Mouse (Mus musculus): ENCODE measurements around the gene 4930435E12Rik.

Gene 4930435E12Rik

GRCm38 (mm10) chr16:38769529-38769928 is 59.0 kb downstream of the 4930435E12Rik start:
- no peak for DNase-seq (ENCODE audit: low spot score in 2 of 2)

DNA sequence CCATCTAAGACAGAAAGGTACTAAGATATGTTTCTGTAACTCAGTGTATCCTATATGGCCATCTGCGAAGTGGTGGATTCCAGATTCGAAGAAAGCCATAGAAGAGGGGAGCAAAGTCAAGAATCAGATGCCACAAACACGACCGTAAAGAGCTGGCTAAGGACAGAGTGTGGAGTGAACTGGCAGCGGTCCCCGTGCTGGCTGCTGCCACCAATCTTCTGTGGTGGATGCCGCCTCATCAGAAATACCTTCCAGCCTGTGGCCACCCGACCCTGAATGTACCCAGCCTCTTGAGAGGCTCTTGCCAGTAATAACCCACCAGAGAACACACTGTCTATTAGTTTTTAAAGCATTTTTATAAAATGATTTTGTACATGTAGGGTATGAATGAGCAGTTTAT is 60.2 kb downstream of the 4930435E12Rik start:
- DNase-seq (ENCODE audit: low spot score in 2 of 2), result no peak

DNA sequence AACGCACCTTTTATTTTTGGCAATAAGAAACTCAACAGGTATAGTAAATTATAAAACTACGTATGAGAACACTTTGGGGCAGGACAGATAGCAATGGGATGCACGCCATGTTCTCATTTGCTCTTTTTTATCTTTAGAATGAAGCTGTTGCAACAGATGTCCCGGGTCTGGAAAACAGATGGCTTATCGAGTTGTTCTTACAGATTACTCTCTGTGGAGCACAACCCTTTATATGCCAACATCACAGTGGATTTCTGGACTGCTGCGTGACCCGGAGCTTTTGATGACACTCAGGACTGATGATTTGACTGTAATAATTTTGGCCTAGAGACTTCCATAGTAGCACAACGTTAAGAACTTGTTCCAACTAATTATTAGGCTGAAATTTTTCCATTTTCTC is 60.8 kb downstream of the 4930435E12Rik start:
- DNase-seq (ENCODE audit: low spot score in 2 of 2), result peak; percentile 61 to 67

DNA sequence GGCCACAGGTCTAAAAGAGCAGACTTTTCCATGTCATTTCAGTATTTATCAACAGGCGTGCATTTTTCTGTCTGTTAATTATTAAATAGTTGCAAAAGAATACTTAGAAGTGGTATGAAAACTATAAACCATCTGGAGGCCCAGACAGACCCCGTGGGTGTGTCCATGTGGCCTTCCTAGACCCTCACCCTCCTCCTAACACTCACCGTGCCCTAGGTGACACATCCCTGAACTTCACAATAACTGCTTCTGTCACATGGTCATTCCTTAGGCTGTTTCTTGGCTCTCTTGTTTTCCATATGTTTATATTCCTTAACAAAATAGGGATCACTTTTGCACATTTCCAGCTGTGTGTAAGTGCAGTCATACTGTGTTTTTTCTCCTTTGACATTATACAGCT is 61.9 kb downstream of the 4930435E12Rik start:
- DNase-seq (ENCODE audit: low spot score in 2 of 2), result no peak

- DNase-seq (ENCODE audit: low spot score in 2 of 2), result no peak
Observed at GRCm38 (mm10) chr16:38763508-38763907, 65.0 kb downstream of the 4930435E12Rik start.

GRCm38 (mm10) chr16:38762401-38762800 is 66.1 kb downstream of the 4930435E12Rik start:
- no peak for DNase-seq (ENCODE audit: low spot score in 2 of 2)
